9 mouse cellular contexts compared by ENCODE assay signal in genomic region chr14:121062238-121063082, GRCm38 (mm10). TPM values are rescaled to one million over a fixed set of nuclear protein-coding genes. Genes with fewer than 3 reads are reported as not detected.
DNase-seq lines count a peak whose midpoint lies in the region; ATAC-seq and TF ChIP-seq lines count a peak whose summit lies in the region.
"Had no signal": no experiment of that assay in that cellular context is flagged by ENCODE, and none has a peak within 500 bp of the region (broad histone marks: within the 10 kb centered on the region; RNA-seq: fewer than 3 reads in every experiment).

No protein-coding gene starts in this region.

- peaks cover 3% of the 10 kb centered on the region for H3K9me3 ChIP-seq in heart, embryonic 11.5 days (replicated peaks; ENCODE audit: control insufficient read depth, low read length)
- H3K9me3 ChIP-seq in kidney, postnatal 0 days (replicated peaks; ENCODE audit: low read length) = no peaks in the 10 kb centered on the region
- H3K9me3 ChIP-seq in limb, embryonic 15.5 days = no peaks in the 10 kb centered on the region

- ATAC-seq in heart, embryonic 11.5 days (replicated peaks; ENCODE audit: insufficient number of reproducible peaks, low FRiP score, low TSS enrichment) = peak; percentile 55; the same call in 1 of the 2 replicates
- ATAC-seq in kidney, postnatal 0 days (replicated peaks; ENCODE audit: low FRiP score, low read depth) = peak; percentile 41; the same call in 1 of the 2 replicates
- peak; percentile 75 for ATAC-seq in limb, embryonic 15.5 days (ENCODE audit: insufficient number of reproducible peaks, low FRiP score, low TSS enrichment, low read depth)
- no peak for ATAC-seq in erythroid progenitor cell, adult 5-6 weeks (replicated peaks; ENCODE audit: low FRiP score, poor library complexity, severe bottlenecking)

- H3K9ac ChIP-seq in heart, embryonic 11.5 days (ENCODE audit: low read depth, low read length) = no peak overlapping the region
- H3K9ac ChIP-seq in kidney, postnatal 0 days (ENCODE audit: low read depth, low read length) = no peak overlapping the region
- H3K9ac ChIP-seq in limb, embryonic 15.5 days = 0 out of 2 replicates have a peak overlapping the region, but pooled peaks have one; percentile 7

- TF ChIP-seq CTCF in kidney, postnatal 0 days (IDR thresholded peaks at IDR 0.05; ENCODE audit: low read depth) = no peak

- WGBS in heart, embryonic 11.5 days (ENCODE audit: insufficient replicate concordance) = 37% methylated on average over 14 of the region's 14 CpGs
- 20% methylated on average over 14 of the region's 14 CpGs for WGBS in kidney, postnatal 0 days
- 10% methylated on average over 14 of the region's 14 CpGs for WGBS in limb, embryonic 15.5 days

- no peaks in the 10 kb centered on the region for H3K27me3 ChIP-seq in heart, embryonic 11.5 days (ENCODE audit: control insufficient read depth, insufficient read depth, low read length)
- no peaks in the 10 kb centered on the region for H3K27me3 ChIP-seq in kidney, postnatal 0 days (ENCODE audit: insufficient read depth, low read length)
- H3K27me3 ChIP-seq in limb, embryonic 15.5 days = no peaks in the 10 kb centered on the region

- peak; percentile 34 for DNase-seq in gastrocnemius, postnatal 10 days
- no peak for DNase-seq in gastrocnemius, postnatal 25 days
- DNase-seq in cerebellum, postnatal 14 days = peak; percentile 56 to 65
- DNase-seq in kidney, postnatal 0 days (ENCODE audit: low spot score) = peak; percentile 63
- DNase-seq in right cerebral cortex, adult 18-20 months = peak; percentile 75

- peaks cover 50% of the 10 kb centered on the region for H3K4me1 ChIP-seq in heart, embryonic 11.5 days (ENCODE audit: control insufficient read depth, insufficient read depth, low read length)
- H3K4me1 ChIP-seq in kidney, postnatal 0 days (replicated peaks; ENCODE audit: insufficient read depth, low read length) = peaks cover 46% of the 10 kb centered on the region
- H3K4me1 ChIP-seq in limb, embryonic 15.5 days = peaks cover 62% of the 10 kb centered on the region

- H3K36me3 ChIP-seq in heart, embryonic 11.5 days (ENCODE audit: control insufficient read depth, insufficient read depth, low read length) = 0 out of 2 replicates have a peak, but pooled peaks cover 2% of the 10 kb centered on the region
- 0 out of 2 replicates have a peak, but pooled peaks cover 5% of the 10 kb centered on the region for H3K36me3 ChIP-seq in kidney, postnatal 0 days (ENCODE audit: insufficient read depth, low read length)
- peaks cover 8% of the 10 kb centered on the region for H3K36me3 ChIP-seq in limb, embryonic 15.5 days

- no peak overlapping the region for H3K4me2 ChIP-seq in heart, embryonic 11.5 days
- H3K4me2 ChIP-seq in kidney, postnatal 0 days (ENCODE audit: low read length) = peak overlapping the region; percentile 5; the same call in 1 of the 2 replicates
- peak overlapping the region; percentile 10; the same call in 1 of the 2 replicates for H3K4me2 ChIP-seq in limb, embryonic 15.5 days

- no peak overlapping the region for H3K4me3 ChIP-seq in heart, embryonic 11.5 days (ENCODE audit: low read depth, low read length)
- no peak overlapping the region for H3K4me3 ChIP-seq in kidney, postnatal 0 days (replicated peaks; ENCODE audit: low read depth, low read length)
- no peak overlapping the region for H3K4me3 ChIP-seq in limb, embryonic 15.5 days
- H3K4me3 ChIP-seq: myocyte had no signal

- peak overlapping the region; percentile 54 for H3K27ac ChIP-seq in heart, embryonic 11.5 days (ENCODE audit: low read depth, low read length)
- peak overlapping the region; percentile 60 for H3K27ac ChIP-seq in kidney, postnatal 0 days
- H3K27ac ChIP-seq in limb, embryonic 15.5 days = peak overlapping the region; percentile 83

RNA-seq across cellular contexts. Expression of gene Farp1, which starts 27.5 kb away (rescaled TPM):
- total RNA-seq in gastrocnemius, postnatal 10 days (2021) = 10 to 100 TPM; 17.5 to 27.5 TPM
- 1 to 10 TPM; 7.2 to 8.3 TPM for total RNA-seq in gastrocnemius, postnatal 25 days (2021)
- 28.1 and 32.6 TPM in 2 replicates for polyA plus RNA-seq in heart, embryonic 11.5 days (2014; fragmentation: Nextera tagmentation; extraction: Ambion mirVana)
- 23.4 and 25.0 TPM in 2 replicates for polyA plus RNA-seq in kidney, postnatal 0 days (2015; fragmentation: Nextera tagmentation; extraction: Ambion mirVana)
- 25.1 and 29.1 TPM in 2 replicates for polyA plus RNA-seq in limb, embryonic 15.5 days (2015; fragmentation: Nextera tagmentation; extraction: Ambion mirVana)
- not detected in 2 replicates for total RNA-seq in erythroid progenitor cell, adult 5-6 weeks (2015; ENCODE audit: low replicate concordance)
- 0.13 TPM in 1 of 2 replicates, not detected in the other for total RNA-seq in erythroid progenitor cell, adult 5-6 weeks (2017; ENCODE audit: low replicate concordance)

Comparison
In these comparisons a context has a peak if more than half of its experiments do, and no peak if none do; other contexts are left out.
1. RNA of gene Farp1, which starts 27.5 kb away (total RNA-seq): 17.5 to 27.5 TPM in gastrocnemius, postnatal 10 days and 7.2 to 8.3 TPM in gastrocnemius, postnatal 25 days; 0.13 TPM in erythroid progenitor cell, adult 5-6 weeks; every median in the first group is over 4 times any median in the second.
2. Peak in every context shown above with its lines, with median percentiles within 50 percentile points of each other: H3K27ac ChIP-seq.